In genomic region chr9:116618886-116619285, GRCm38 (mm10) we compare ENCODE assay signal across 27 mouse cellular contexts.
"Had no signal": no experiment of that assay in that cellular context is flagged by ENCODE, and none has a peak within 500 bp of the region (broad histone marks: within the 10 kb centered on the region; RNA-seq: fewer than 3 reads in every experiment).

No protein-coding gene starts in this region.

- H3K4me3 ChIP-seq: embryonic facial prominence, embryonic 10.5 days; embryonic facial prominence, embryonic 12.5 days; embryonic facial prominence, embryonic 13.5 days; embryonic facial prominence, embryonic 15.5 days; erythroblast, embryonic 14.5 days; forebrain, embryonic 10.5 days; forebrain, embryonic 12.5 days; forebrain, embryonic 13.5 days; forebrain, embryonic 15.5 days; gastrocnemius, adult 2 months; heart, embryonic 10.5 days had no signal

- H3K27ac ChIP-seq: embryonic facial prominence, embryonic 10.5 days; embryonic facial prominence, embryonic 12.5 days; embryonic facial prominence, embryonic 13.5 days; embryonic facial prominence, embryonic 15.5 days; forebrain, embryonic 10.5 days; forebrain, embryonic 12.5 days; forebrain, embryonic 13.5 days; forebrain, embryonic 15.5 days; gastrocnemius, adult 2 months; heart, embryonic 10.5 days had no signal

- H3K9ac ChIP-seq: embryonic facial prominence, embryonic 12.5 days; embryonic facial prominence, embryonic 13.5 days; embryonic facial prominence, embryonic 15.5 days; forebrain, embryonic 12.5 days; forebrain, embryonic 13.5 days; forebrain, embryonic 15.5 days; forebrain, postnatal 0 days had no signal

- H3K4me1 ChIP-seq: embryonic facial prominence, embryonic 10.5 days; embryonic facial prominence, embryonic 13.5 days; embryonic facial prominence, embryonic 15.5 days; forebrain, embryonic 12.5 days; forebrain, embryonic 15.5 days had no signal

- DNase-seq: cerebellum, adult 8-10 months; cerebellum, adult 9-10 months; cerebellum, adult 9-11 months; cerebellum, postnatal 10 days; cerebellum, postnatal 14 days; cerebellum, postnatal 25 days; cerebellum, postnatal 36 days; embryo, embryonic 11 days; forebrain, postnatal 0 days; gastrocnemius, adult 2 months; gastrocnemius, postnatal 10 days; gastrocnemius, postnatal 14 days; gastrocnemius, postnatal 25 days; gastrocnemius, postnatal 36 days; heart, adult 18-20 months had no signal

- H3K36me3 ChIP-seq: embryonic facial prominence, embryonic 10.5 days; embryonic facial prominence, embryonic 12.5 days; embryonic facial prominence, embryonic 13.5 days; embryonic facial prominence, embryonic 15.5 days; forebrain, embryonic 10.5 days; forebrain, embryonic 12.5 days; forebrain, embryonic 15.5 days; heart, embryonic 10.5 days had no signal

- H3K27me3 ChIP-seq: embryonic facial prominence, embryonic 12.5 days; embryonic facial prominence, embryonic 13.5 days; embryonic facial prominence, embryonic 15.5 days; forebrain, embryonic 12.5 days; forebrain, embryonic 13.5 days; forebrain, embryonic 15.5 days had no signal

- ATAC-seq: forebrain, embryonic 13.5 days; forebrain, embryonic 14.5 days; forebrain, embryonic 15.5 days; forebrain, embryonic 16.5 days; forebrain, postnatal 0 days had no signal
